Mouse (Mus musculus) brain, embryonic 14.5 days (tissue): ENCODE measurements at regions not wholly inside any gene's neighbourhood (a gene's known extent, or its start where the extent isn't known, plus 50 kb on each side); places are given as distances from the start of the nearest gene placed in this dataset.

Source experiments
- CTCF ChIP-seq: fragments of 200-500 bp; IDR thresholded peaks from 2 replicates; pipeline ENCODE4 v1.5.1; 2012; ENCODE audit warnings: inconsistent platforms, mild to moderate bottlenecking, moderate library complexity, borderline replicate concordance; ENCODE audit not compliant: insufficient read depth, insufficient read length; ENCODE audit errors: extremely low read depth
- POLR2A ChIP-seq: fragments of 200-500 bp; IDR thresholded peaks from 2 replicates; pipeline ENCODE4 v1.6.1; 2012; ENCODE audit warnings: mild to moderate bottlenecking, inconsistent platforms, borderline replicate concordance; ENCODE audit not compliant: poor library complexity, insufficient read depth, insufficient read length, severe bottlenecking; ENCODE audit errors: extremely low read depth

GRCm38 (mm10) chr14:31899906-31900305 is 69.5 kb upstream of the Ankrd28 start:
- TF ChIP-seq CTCF (no peak), POLR2A (no peak)
